ENCODE assay signal across 35 mouse cellular contexts in genomic region chr3:121255501-121255900, GRCm38 (mm10). TPM values are rescaled to one million over a fixed set of nuclear protein-coding genes. Genes with fewer than 3 reads are reported as not detected.
"Had no signal": no experiment of that assay in that cellular context is flagged by ENCODE, and none has a peak within 500 bp of the region (broad histone marks: within the 10 kb centered on the region; RNA-seq: fewer than 3 reads in every experiment).

No protein-coding gene starts in this region.

- DNase-seq: heart, postnatal 10 days; heart, postnatal 14 days; heart, postnatal 36 days; heart, postnatal 4 days; kidney, adult 11 months; kidney, adult 18-20 months; kidney, adult 2 months; kidney, adult 8-10 months; kidney, adult 9 months; kidney, postnatal 10 days; kidney, postnatal 14 days; kidney, postnatal 25 days; kidney, postnatal 36 days; kidney, postnatal 4 days; layer of hippocampus, adult 9-11 months; layer of hippocampus, postnatal 36 days had no signal

- H3K27ac ChIP-seq: heart, embryonic 10.5 days; heart, embryonic 13.5 days; heart, embryonic 15.5 days; hindbrain, embryonic 10.5 days; hindbrain, embryonic 12.5 days; hindbrain, embryonic 13.5 days; hindbrain, embryonic 14.5 days; hindbrain, embryonic 15.5 days; hindbrain, postnatal 0 days; intestine, embryonic 15.5 days; kidney, embryonic 15.5 days; kidney, postnatal 0 days; layer of hippocampus, adult 2 months had no signal

- H3K9ac ChIP-seq: heart, embryonic 12.5 days; heart, embryonic 13.5 days; heart, embryonic 15.5 days; hindbrain, embryonic 12.5 days; hindbrain, embryonic 13.5 days; hindbrain, embryonic 14.5 days; hindbrain, embryonic 15.5 days; intestine, embryonic 15.5 days; kidney, embryonic 15.5 days had no signal

- H3K4me2 ChIP-seq: heart, embryonic 11.5 days; heart, embryonic 12.5 days; heart, embryonic 13.5 days; heart, embryonic 15.5 days; hindbrain, embryonic 12.5 days; hindbrain, embryonic 13.5 days; hindbrain, embryonic 14.5 days; hindbrain, embryonic 15.5 days; intestine, embryonic 15.5 days; kidney, embryonic 15.5 days had no signal

- ATAC-seq: hindbrain, embryonic 16.5 days; hindbrain, postnatal 0 days; inflammation-experienced regulatory T-cells, adult 6 months; intestine, embryonic 15.5 days; intestine, embryonic 16.5 days; intestine, postnatal 0 days had no signal

- H3K9me3 ChIP-seq: heart, embryonic 10.5 days; heart, embryonic 12.5 days; heart, embryonic 13.5 days; heart, embryonic 15.5 days; hindbrain, embryonic 10.5 days; hindbrain, embryonic 12.5 days; hindbrain, embryonic 13.5 days; hindbrain, embryonic 15.5 days; intestine, embryonic 15.5 days; kidney, embryonic 15.5 days had no signal

- H3K4me1 ChIP-seq: hindbrain, embryonic 10.5 days; hindbrain, embryonic 12.5 days had no signal

- H3K36me3 ChIP-seq: heart, embryonic 10.5 days; heart, embryonic 12.5 days; heart, embryonic 13.5 days; heart, embryonic 15.5 days; hindbrain, embryonic 10.5 days; hindbrain, embryonic 12.5 days; hindbrain, embryonic 13.5 days; hindbrain, embryonic 15.5 days; intestine, embryonic 15.5 days; kidney, embryonic 15.5 days had no signal

- H3K4me3 ChIP-seq: heart, embryonic 10.5 days; heart, embryonic 12.5 days; heart, embryonic 13.5 days; heart, embryonic 15.5 days; hindbrain, embryonic 10.5 days; hindbrain, embryonic 12.5 days; hindbrain, embryonic 13.5 days; hindbrain, embryonic 15.5 days; intestine, embryonic 15.5 days; kidney, embryonic 15.5 days; layer of hippocampus, adult 2 months had no signal

RNA-seq across cellular contexts. Expression of gene Tmem56, which starts 27.4 kb away (rescaled TPM):
- polyA plus RNA-seq: inflammation-experienced regulatory T-cells, adult 6 months had no signal
